Mouse (Mus musculus): ENCODE data around the gene Sirt3.

DNA sequence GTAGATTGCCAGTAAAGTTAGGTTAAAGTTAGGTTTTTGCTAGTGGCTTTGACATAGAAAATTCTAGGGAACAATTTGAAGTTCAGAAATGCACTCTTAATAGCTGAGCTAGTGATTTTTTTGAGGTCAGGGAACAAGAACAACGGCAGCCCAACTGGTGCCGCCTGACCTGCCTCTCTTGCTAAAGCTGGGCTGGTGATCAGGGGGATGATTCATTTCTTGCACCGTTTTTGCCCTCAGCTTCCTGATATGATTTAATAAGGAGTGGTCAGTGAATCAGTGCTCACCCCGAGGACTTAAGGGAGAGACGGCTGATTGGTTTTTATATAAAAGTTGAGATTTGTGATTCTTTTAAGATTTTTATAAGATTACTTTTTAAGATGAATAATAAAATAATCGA is 50.7 kb downstream of the Sirt3 start:
- TF ChIP-seq CTCF (IDR thresholded peaks at IDR 0.05; ENCODE audit: low read depth): no peak
- no peak for TF ChIP-seq EP300 (IDR thresholded peaks at IDR 0.05; ENCODE audit: low read depth)
